Mouse (Mus musculus): Measurements from ENCODE around the gene Coro6. TPM values are rescaled to one million over a fixed set of nuclear protein-coding genes. Genes with fewer than 3 reads are reported as not detected.

The Coro6 gene
- total RNA-seq, 1 experiment, result 0.80 TPM

GRCm38 (mm10) chr11:77492311-77492871 is 30.2 kb downstream of the Coro6 start:
- no peak overlapping the region for H3K27ac ChIP-seq (ENCODE audit: insufficient read depth, low read depth, low read length, poor library complexity, severe bottlenecking)
- no peaks in the 10 kb centered on the region for H3K9me3 ChIP-seq (ENCODE audit: control insufficient read depth, insufficient read depth, low read depth, low read length)
- TF ChIP-seq ZC3H11A (IDR thresholded peaks at IDR 0.05; ENCODE audit: borderline replicate concordance, low read depth, low read length) (no peak), ZNF384 (IDR thresholded peaks at IDR 0.05; ENCODE audit: low read depth, low read length) (no peak), HCFC1 (IDR thresholded peaks at IDR 0.05; ENCODE audit: borderline replicate concordance, insufficient read depth, low read length) (no peak), MAFK (IDR thresholded peaks at IDR 0.05; ENCODE audit: insufficient read depth, low read depth, low read length) (no peak), CHD2 (IDR thresholded peaks at IDR 0.05; ENCODE audit: low read depth, low read length) (no peak)
- in situ Hi-C loops (cut with MboI; ENCODE audit: low sequenced_read_pairs in 2 of 2, unreplicated experiment in 2 of 2), result no loop called here
- H3K9ac ChIP-seq (ENCODE audit: insufficient read depth, low read depth, low read length, poor library complexity, severe bottlenecking), result peak overlapping the region; percentile 62; the same call in 1 of the 2 replicates
- no peak for DNase-seq (ENCODE audit: low read depth, low spot score)
- H3K4me1 ChIP-seq (ENCODE audit: control insufficient read depth in 2 of 2, insufficient read depth in 2 of 2, low read length in 2 of 2, poor library complexity in 1 of 2), result peaks cover 15 to 27% of the 10 kb centered on the region in 2 experiments
- peak overlapping the region; percentile 94 to 98 for H3K4me3 ChIP-seq (ENCODE audit: insufficient read depth in 1 of 2, low read depth in 1 of 2, low read length in 2 of 2, poor library complexity in 1 of 2, severe bottlenecking in 1 of 2)
- H3K36me3 ChIP-seq (ENCODE audit: control insufficient read depth, insufficient read depth, low read length, poor library complexity, severe bottlenecking), result no peaks in the 10 kb centered on the region

GRCm38 (mm10) chr11:77492911-77493332 is 30.7 kb downstream of the Coro6 start:
- in situ Hi-C loops (cut with MboI; ENCODE audit: low sequenced_read_pairs in 2 of 2, unreplicated experiment in 2 of 2), result no loop called here
- peaks cover 15 to 27% of the 10 kb centered on the region in 2 experiments for H3K4me1 ChIP-seq (ENCODE audit: control insufficient read depth in 2 of 2, insufficient read depth in 2 of 2, low read length in 2 of 2, poor library complexity in 1 of 2)
- peak; percentile 78 for DNase-seq (ENCODE audit: low read depth, low spot score)
- no peak for TF ChIP-seq ZNF384 (IDR thresholded peaks at IDR 0.05; ENCODE audit: low read depth, low read length)
- TF ChIP-seq HCFC1 (IDR thresholded peaks at IDR 0.05; ENCODE audit: borderline replicate concordance, insufficient read depth, low read length), result 0 out of 2 replicates have a peak, but pooled peaks have one; percentile 33
- peak overlapping the region; percentile 62 for H3K9ac ChIP-seq (ENCODE audit: insufficient read depth, low read depth, low read length, poor library complexity, severe bottlenecking)
- H3K4me3 ChIP-seq (ENCODE audit: insufficient read depth in 1 of 2, low read depth in 1 of 2, low read length in 2 of 2, poor library complexity in 1 of 2, severe bottlenecking in 1 of 2), result peak overlapping the region; percentile 94 to 98
- H3K27ac ChIP-seq (ENCODE audit: insufficient read depth, low read depth, low read length, poor library complexity, severe bottlenecking), result no peak overlapping the region; the same call in 1 of the 2 replicates
- H3K36me3 ChIP-seq (ENCODE audit: control insufficient read depth, insufficient read depth, low read length, poor library complexity, severe bottlenecking), result no peaks in the 10 kb centered on the region
- H3K9me3 ChIP-seq (ENCODE audit: control insufficient read depth, insufficient read depth, low read depth, low read length), result no peaks in the 10 kb centered on the region

GRCm38 (mm10) chr11:77493512-77494343 is 31.5 kb downstream of the Coro6 start, which contains the start of gene Git1:
Git1 (plus strand) TSS chr11:77493562.
- H3K27ac ChIP-seq (ENCODE audit: insufficient read depth, low read depth, low read length, poor library complexity, severe bottlenecking), result peak within 1 kb of the TSS; percentile 57; the same call in 1 of the 2 replicates
- peaks cover 18 to 32% of the 10 kb centered on the region in 2 experiments for H3K4me1 ChIP-seq (ENCODE audit: control insufficient read depth in 2 of 2, insufficient read depth in 2 of 2, low read length in 2 of 2, poor library complexity in 1 of 2)
- in situ Hi-C loops (cut with MboI; ENCODE audit: low sequenced_read_pairs in 2 of 2, unreplicated experiment in 2 of 2), result no loop called here
- peak within 1 kb of the TSS; percentile 86 for H3K9ac ChIP-seq (ENCODE audit: insufficient read depth, low read depth, low read length, poor library complexity, severe bottlenecking)
- peak within 1 kb of the TSS; percentile 94 to 98 for H3K4me3 ChIP-seq (ENCODE audit: insufficient read depth in 1 of 2, low read depth in 1 of 2, low read length in 2 of 2, poor library complexity in 1 of 2, severe bottlenecking in 1 of 2)
- DNase-seq (ENCODE audit: low read depth, low spot score), result no peak
- H3K9me3 ChIP-seq (ENCODE audit: control insufficient read depth, insufficient read depth, low read depth, low read length), result no peaks in the 10 kb centered on the region
- no peaks in the 10 kb centered on the region for H3K36me3 ChIP-seq (ENCODE audit: control insufficient read depth, insufficient read depth, low read length, poor library complexity, severe bottlenecking)
- TF ChIP-seq ZNF384 (IDR thresholded peaks at IDR 0.05; ENCODE audit: low read depth, low read length), result no peak
- TF ChIP-seq CHD2 (IDR thresholded peaks at IDR 0.05; ENCODE audit: low read depth, low read length), result no peak
- no peak for TF ChIP-seq MAFK (IDR thresholded peaks at IDR 0.05; ENCODE audit: insufficient read depth, low read depth, low read length)
- TF ChIP-seq ZC3H11A (IDR thresholded peaks at IDR 0.05; ENCODE audit: borderline replicate concordance, low read depth, low read length), result no peak
- TF ChIP-seq HCFC1 (IDR thresholded peaks at IDR 0.05; ENCODE audit: borderline replicate concordance, insufficient read depth, low read length), result no peak

GRCm38 (mm10) chr11:77494344-77494676 is 32.1 kb downstream of the Coro6 start:
- peaks cover 18 to 34% of the 10 kb centered on the region in 2 experiments for H3K4me1 ChIP-seq (ENCODE audit: control insufficient read depth in 2 of 2, insufficient read depth in 2 of 2, low read length in 2 of 2, poor library complexity in 1 of 2)

More at GRCm38 (mm10) chr11:77494344-77494676, 32.1 kb downstream of the Coro6 start:
- peak overlapping the region; percentile 86 for H3K9ac ChIP-seq (ENCODE audit: insufficient read depth, low read depth, low read length, poor library complexity, severe bottlenecking)
- H3K9me3 ChIP-seq (ENCODE audit: control insufficient read depth, insufficient read depth, low read depth, low read length), result no peaks in the 10 kb centered on the region
- DNase-seq (ENCODE audit: low read depth, low spot score), result no peak
- H3K36me3 ChIP-seq (ENCODE audit: control insufficient read depth, insufficient read depth, low read length, poor library complexity, severe bottlenecking), result peaks cover 2% of the 10 kb centered on the region; the same call in 1 of the 2 replicates
- TF ChIP-seq CHD2 (IDR thresholded peaks at IDR 0.05; ENCODE audit: low read depth, low read length) (no peak), ZC3H11A (IDR thresholded peaks at IDR 0.05; ENCODE audit: borderline replicate concordance, low read depth, low read length) (no peak), HCFC1 (IDR thresholded peaks at IDR 0.05; ENCODE audit: borderline replicate concordance, insufficient read depth, low read length) (no peak), ZNF384 (IDR thresholded peaks at IDR 0.05; ENCODE audit: low read depth, low read length) (no peak), MAFK (IDR thresholded peaks at IDR 0.05; ENCODE audit: insufficient read depth, low read depth, low read length) (no peak)
- peak overlapping the region; percentile 76 to 94 for H3K4me3 ChIP-seq (ENCODE audit: insufficient read depth in 1 of 2, low read depth in 1 of 2, low read length in 2 of 2, poor library complexity in 1 of 2, severe bottlenecking in 1 of 2)
- no peak overlapping the region for H3K27ac ChIP-seq (ENCODE audit: insufficient read depth, low read depth, low read length, poor library complexity, severe bottlenecking)
- in situ Hi-C loops (cut with MboI; ENCODE audit: low sequenced_read_pairs in 2 of 2, unreplicated experiment in 2 of 2), result no loop called here

Data from ES-E14 (cell line).